Mouse (Mus musculus) midbrain, embryonic 11.5 days (tissue): ENCODE measurements around the gene Olfr1564. TPM values are rescaled to one million over a fixed set of nuclear protein-coding genes. Genes with fewer than 3 reads are reported as not detected.

Experiments used
- polyA plus RNA-seq: library from polyadenylated mRNA; unstranded; fragments of >200 nt; fragmentation: Nextera tagmentation; extraction: Ambion mirVana; gene quantifications from 2 replicates; pipeline ENCODE4 v1.2.1, GENCODE M21; 2014

Olfr1564 gene
- polyA plus RNA-seq, 1 experiment from 2014 or later: 0.03 TPM

Other genes with a start within 250 kb of the Olfr1564 start
- gene Zfp952, start 228.6 kb downstream of the Olfr1564 start, polyA plus RNA-seq: 19.2 and 19.3 TPM in 2 replicates
- gene Zfp763, start 188.3 kb downstream of the Olfr1564 start, polyA plus RNA-seq: 22.8 and 25.4 TPM in 2 replicates
- not detected in 2 replicates for gene 4921501E09Rik, start 153.6 kb downstream of the Olfr1564 start, polyA plus RNA-seq
- gene Zfp563, start 132.4 kb downstream of the Olfr1564 start, polyA plus RNA-seq: 10.7 and 14.1 TPM in 2 replicates
- gene Morc2b, start 82.0 kb downstream of the Olfr1564 start, polyA plus RNA-seq: not detected in 2 replicates
- gene Olfr55, start 53.2 kb downstream of the Olfr1564 start, polyA plus RNA-seq: not detected in 2 replicates
- gene Olfr239, start 30.4 kb downstream of the Olfr1564 start, polyA plus RNA-seq: not detected in 2 replicates
- gene Zfp955a, start 33.5 kb upstream of the Olfr1564 start, polyA plus RNA-seq: 20.5 and 21.2 TPM in 2 replicates
- 0.01 and 0.06 TPM in 2 replicates for gene Olfr63, start 43.0 kb upstream of the Olfr1564 start, polyA plus RNA-seq
- 9.8 and 9.9 TPM in 2 replicates for gene Zfp955b, start 67.9 kb upstream of the Olfr1564 start, polyA plus RNA-seq
- gene Zfp81, start 137.2 kb upstream of the Olfr1564 start, polyA plus RNA-seq: 20.6 and 23.7 TPM in 2 replicates
- gene Zfp101, start 173.0 kb upstream of the Olfr1564 start, polyA plus RNA-seq: 22.8 and 23.7 TPM in 2 replicates
- gene Actl9, start 211.2 kb upstream of the Olfr1564 start, polyA plus RNA-seq: not detected in 2 replicates